Mouse (Mus musculus) liver, embryonic 14.5 days (tissue): ENCODE measurements around the gene Gfer. TPM values are rescaled to one million over a fixed set of nuclear protein-coding genes. Genes with fewer than 3 reads are reported as not detected.

ENCODE experiments used
- ATAC-seq: fragments of 200-750 bp; cut with Nextera tagmentation; 2 replicates; pipeline ENCODE4 v1.8.0; 2017; ENCODE audit warnings: moderate number of reproducible peaks, mild to moderate bottlenecking, moderate library complexity; ENCODE audit not compliant: insufficient read depth
- DNase-seq, 3 experiments: peaks; one replicate each; pipeline ENCODE4 v3.0.0-alpha.2; 2012 to 2013; ENCODE audit warnings: low read depth in 3 of 3, low spot score in 3 of 3
- H3K27ac ChIP-seq: fragments of 300-500 bp; sonication (generic); 2 replicates; pipeline ENCODE4 v1.5.1; 2014; ENCODE audit warnings: moderate library complexity, mild to moderate bottlenecking, control low read depth, inconsistent platforms
- H3K27me3 ChIP-seq: fragments of 300-500 bp; sonication (generic); 2 replicates; pipeline ENCODE4 v1.6.1; 2014; ENCODE audit warnings: mild to moderate bottlenecking, low read length, moderate library complexity; ENCODE audit not compliant: control insufficient read depth, insufficient read depth
- H3K36me3 ChIP-seq: fragments of 300-500 bp; sonication (generic); replicated peaks from 2 replicates; pipeline ENCODE4 v1.6.1; 2014; ENCODE audit warnings: low read depth; ENCODE audit not compliant: control insufficient read depth, insufficient read depth
- H3K4me1 ChIP-seq, 2 experiments: fragments of 200-500 bp in 1 of 2; fragments of 300-500 bp in 1 of 2; sonication (generic) in 1 of 2; replicated peaks; 2 replicates each; pipeline ENCODE4 v1.6.1; 2012 to 2014; ENCODE audit warnings: antibody characterized with exemption in 1 of 2, inconsistent platforms in 1 of 2, low read length in 1 of 2; ENCODE audit not compliant: control insufficient read depth in 2 of 2, insufficient read depth in 2 of 2
- H3K4me2 ChIP-seq: fragments of 300-500 bp; sonication (generic); 2 replicates; pipeline ENCODE4 v1.6.1; 2014; ENCODE audit warnings: low read depth, mild to moderate bottlenecking, control low read depth, moderate library complexity
- H3K4me3 ChIP-seq, 2 experiments: fragments of 200-500 bp in 1 of 2; fragments of 300-500 bp in 1 of 2; sonication (generic) in 1 of 2; 2 replicates each; pipeline ENCODE4 v1.5.1; 2012 to 2014; ENCODE audit warnings: low read depth in 2 of 2, low read length in 2 of 2, mild to moderate bottlenecking in 2 of 2, control low read depth in 1 of 2, inconsistent platforms in 1 of 2, moderate library complexity in 1 of 2; ENCODE audit not compliant: insufficient read depth in 1 of 2
- H3K9ac ChIP-seq: fragments of 300-500 bp; sonication (generic); replicated peaks from 2 replicates; pipeline ENCODE4 v1.6.1; 2014; ENCODE audit warnings: mild to moderate bottlenecking, control low read depth, moderate library complexity
- H3K9me3 ChIP-seq: fragments of 300-500 bp; sonication (generic); 2 replicates; pipeline ENCODE4 v1.6.1; 2016; ENCODE audit warnings: low read length, mixed read lengths; ENCODE audit not compliant: control insufficient read depth
- CTCF ChIP-seq: IDR thresholded peaks from 2 replicates; pipeline ENCODE4 v1.5.1; 2016; ENCODE audit warnings: antibody characterized with exemption, low read depth, control low read depth
- EP300 ChIP-seq: IDR thresholded peaks from 2 replicates; pipeline ENCODE4 v1.6.1; 2016; ENCODE audit warnings: antibody characterized with exemption, low read depth
- WGBS: fragments of 180-500 bp; shearing (Covaris S2); extraction: QIAGEN DNeasy Blood & Tissue Kit; methylation state at CpG from one replicate; pipeline ENCODE4 v1.1.7; 2014; ENCODE audit not compliant: insufficient replicate concordance; 5-methylcytosine and 5-hydroxymethylcytosine counted together
- polyA plus RNA-seq, 2 experiments: library from polyadenylated mRNA; depleted of rRNA in 1 of 2; stranded (reverse) in 1 of 2; unstranded in 1 of 2; fragments of >200 nt; fragmentation: Nextera tagmentation in 1 of 2; extraction: Ambion mirVana in 1 of 2; gene quantifications; 2 replicates each; pipeline versions ENCODE4 v1.2.1 to v1.2.3; 2012 to 2014

The Gfer gene
- polyA plus RNA-seq, 2 experiments = 19.5 to 32.3 TPM

DNA sequence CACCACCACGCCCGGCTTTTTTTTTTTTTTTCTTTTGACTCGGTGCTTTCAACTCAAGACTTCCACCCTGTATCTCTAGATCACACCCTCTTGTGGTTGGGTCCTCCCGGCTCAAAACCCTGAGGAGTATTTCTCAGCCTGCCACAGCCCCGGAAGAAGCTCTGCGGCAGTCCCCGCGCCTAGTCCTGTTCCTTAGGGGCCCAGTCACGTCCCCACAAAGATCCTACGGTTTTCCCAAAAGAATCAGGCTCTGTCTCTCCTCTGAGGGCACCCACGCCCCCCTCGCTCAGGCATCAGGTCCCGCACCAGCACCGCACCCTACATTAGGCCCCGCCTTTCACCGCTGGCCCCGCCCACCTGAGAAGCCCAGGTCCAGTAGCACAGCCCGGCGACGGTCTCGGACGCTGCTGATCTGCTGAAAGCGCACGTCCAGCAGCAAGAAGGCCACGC, 8.8 kb downstream of the Gfer start:
- Histone ChIP-seq H3K36me3 (no peaks in the 10 kb centered on the region), H3K4me2 (peak overlapping the region; percentile 61), H3K4me1 (peaks cover 3 to 10% of the 10 kb centered on the region in 2 experiments), H3K9ac (no peak overlapping the region), H3K27ac (no peak overlapping the region), H3K4me3 (peak overlapping the region; percentile 44 to 52), H3K27me3 (peaks cover 41% of the 10 kb centered on the region), H3K9me3 (no peaks in the 10 kb centered on the region)
- DNase-seq (peak in 1 of 3 experiments; percentile 37), ATAC-seq (peak; percentile 67)
- TF ChIP-seq CTCF (no peak), EP300 (no peak)
- WGBS = under 1% methylated on average over 25 of the region's 25 CpGs

DNA sequence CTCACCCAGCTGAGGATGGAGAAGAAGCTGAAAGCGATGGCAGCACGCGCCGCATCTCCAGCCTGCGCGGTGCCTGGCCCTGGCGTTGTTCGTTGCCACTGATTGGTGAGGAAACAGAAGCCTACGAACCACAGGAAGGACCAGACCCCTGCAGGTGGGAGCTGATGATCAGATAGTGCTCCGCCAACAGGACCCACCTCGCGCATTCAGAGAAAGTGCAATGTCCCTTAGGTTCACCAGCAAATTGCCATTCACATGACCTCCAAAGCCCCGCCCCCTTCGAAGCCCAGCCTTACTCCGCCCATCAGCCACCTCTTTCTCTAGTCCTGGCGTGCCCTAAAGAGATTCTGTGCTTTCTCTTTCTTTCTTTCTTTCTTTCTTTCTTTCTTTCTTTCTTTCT, 9.4 kb downstream of the Gfer start:
- TF ChIP-seq CTCF = no peak
- TF ChIP-seq EP300 = no peak
- Histone ChIP-seq H3K4me3 (no peak overlapping the region), H3K4me1 (peaks cover 3 to 10% of the 10 kb centered on the region in 2 experiments), H3K27me3 (peaks cover 41% of the 10 kb centered on the region), H3K4me2 (peak overlapping the region; percentile 23; the same call in 1 of the 2 replicates), H3K9me3 (no peaks in the 10 kb centered on the region), H3K27ac (no peak overlapping the region), H3K36me3 (no peaks in the 10 kb centered on the region), H3K9ac (no peak overlapping the region)
- ATAC-seq (peak; percentile 64; the same call in 1 of the 2 replicates), DNase-seq (peak in 1 of 3 experiments; percentile 61)
- 37% methylated on average over 16 of the region's 16 CpGs for WGBS

DNA sequence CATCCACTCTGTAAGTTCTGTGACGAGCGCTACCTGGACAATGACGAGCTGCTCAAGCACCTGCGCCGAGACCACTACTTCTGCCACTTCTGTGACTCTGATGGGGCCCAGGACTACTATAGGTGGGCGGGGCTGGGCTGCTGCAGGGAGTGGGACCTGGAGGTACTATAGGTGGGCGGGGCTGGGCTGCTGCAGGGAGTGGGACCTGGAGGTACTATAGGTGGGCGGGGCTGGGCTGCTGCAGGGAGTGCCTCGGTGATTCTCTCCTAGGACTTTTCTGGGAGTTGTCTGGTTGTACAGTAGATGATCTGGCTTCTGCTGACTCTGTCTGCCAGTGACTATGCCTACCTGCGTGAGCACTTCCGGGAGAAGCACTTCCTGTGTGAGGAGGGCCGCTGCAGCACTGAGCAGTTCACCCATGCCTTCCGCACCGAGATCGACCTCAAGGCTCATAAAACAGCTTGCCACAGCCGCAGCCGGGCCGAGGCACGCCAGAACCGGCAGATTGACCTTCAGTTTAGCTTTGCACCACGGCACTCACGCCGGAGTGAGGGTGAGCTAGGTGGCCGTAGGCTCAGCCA, 18.4 kb downstream of the Gfer start:
- H3K9ac ChIP-seq = no peak overlapping the region
- H3K4me2 ChIP-seq = no peak overlapping the region
- H3K4me1 ChIP-seq = peaks cover 0 to 2% of the 10 kb centered on the region in 2 experiments; a peak in 2 of 4 replicates
- ATAC-seq (peak; percentile 47; the same call in 1 of the 2 replicates), DNase-seq (no peak)
- H3K9me3 ChIP-seq = no peaks in the 10 kb centered on the region
- WGBS = 80% methylated on average over 24 of the region's 24 CpGs
- no peak for TF ChIP-seq EP300
- TF ChIP-seq CTCF = no peak
- no peak overlapping the region for H3K4me3 ChIP-seq
- no peaks in the 10 kb centered on the region for H3K27me3 ChIP-seq
- peaks cover 33% of the 10 kb centered on the region for H3K36me3 ChIP-seq
- no peak overlapping the region for H3K27ac ChIP-seq

DNA sequence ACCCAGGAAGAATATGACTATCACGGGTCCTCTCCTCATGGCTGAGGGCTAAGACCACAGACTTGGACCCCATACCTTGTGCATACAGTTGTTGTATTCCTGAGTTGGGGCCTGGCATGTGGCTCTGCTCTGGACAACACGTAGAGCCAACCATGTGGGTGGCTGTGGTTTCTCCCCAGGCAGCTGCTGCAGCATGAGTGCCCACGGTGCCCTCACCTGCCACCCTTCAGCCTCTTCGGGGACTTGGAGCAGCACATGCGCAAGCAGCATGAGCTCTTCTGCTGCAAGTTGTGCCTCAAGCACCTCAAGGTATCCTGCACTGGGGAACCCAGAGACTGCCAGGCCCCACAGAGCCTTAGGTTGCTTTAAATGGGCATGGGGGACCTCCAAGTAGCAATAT, 19.1 kb downstream of the Gfer start:
- no peaks in the 10 kb centered on the region for H3K27me3 ChIP-seq
- H3K9me3 ChIP-seq = no peaks in the 10 kb centered on the region
- H3K9ac ChIP-seq = no peak overlapping the region
- H3K4me2 ChIP-seq = no peak overlapping the region
- TF ChIP-seq EP300 (no peak), CTCF (no peak)
- H3K27ac ChIP-seq = no peak overlapping the region
- peaks cover under 1 to 8% of the 10 kb centered on the region in 2 experiments for H3K4me1 ChIP-seq
- peaks cover 33% of the 10 kb centered on the region for H3K36me3 ChIP-seq
- no peak overlapping the region for H3K4me3 ChIP-seq
- WGBS = 79% methylated on average over 5 of the region's 5 CpGs
- DNase-seq (no peak), ATAC-seq (no peak)

DNA sequence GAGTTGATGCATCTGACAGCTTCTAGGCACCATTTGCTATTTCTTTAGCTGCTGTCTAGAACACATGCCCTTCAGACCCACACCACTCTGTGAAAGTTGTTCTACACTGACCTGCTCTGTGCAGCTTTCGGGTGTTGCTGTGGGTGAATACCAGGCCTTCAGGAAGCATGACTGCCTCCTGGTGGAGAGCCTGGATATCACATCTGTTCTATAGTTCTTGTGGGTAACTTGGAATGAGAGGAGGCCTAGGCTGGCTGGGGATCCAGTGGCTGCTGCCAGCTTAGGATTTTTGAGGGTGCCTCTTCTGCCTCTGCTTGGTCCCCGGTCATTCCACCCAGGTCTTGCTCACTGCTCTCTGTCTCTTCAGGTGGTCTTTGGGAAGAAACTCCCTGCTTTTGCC, 19.8 kb downstream of the Gfer start:
- no peak overlapping the region for H3K4me2 ChIP-seq
- H3K9me3 ChIP-seq = no peaks in the 10 kb centered on the region
- H3K27me3 ChIP-seq = no peaks in the 10 kb centered on the region
- H3K36me3 ChIP-seq = peaks cover 33% of the 10 kb centered on the region
- TF ChIP-seq CTCF (peak; percentile 89), EP300 (no peak)
- 54% methylated on average over 2 of the region's 2 CpGs for WGBS
- DNase-seq = peak in 2 of 3 experiments; percentile 58 to 59
- peaks cover 6 to 14% of the 10 kb centered on the region in 2 experiments for H3K4me1 ChIP-seq
- H3K9ac ChIP-seq = no peak overlapping the region
- H3K4me3 ChIP-seq = no peak overlapping the region
- H3K27ac ChIP-seq = no peak overlapping the region
- no peak for ATAC-seq
